Mouse (Mus musculus) E14TG2a.4 (cell line): ENCODE data around the gene Cntnap4.

ENCODE experiments used
- CTCF ChIP-seq: conservative IDR thresholded peaks from 2 replicates; pipeline ENCODE4 v1.5.1; 2014; ENCODE audit warnings: low read length
- NANOG ChIP-seq: IDR thresholded peaks from 2 replicates; pipeline ENCODE4 v1.6.1; 2014; ENCODE audit warnings: borderline replicate concordance, low read length, mixed read lengths
- POU5F1 ChIP-seq: IDR thresholded peaks from 2 replicates; pipeline ENCODE4 v1.6.1; 2014; ENCODE audit warnings: low read length, borderline replicate concordance

GRCm38 (mm10) chr8:112557376-112557775 is 12.5 kb upstream of the Cntnap4 start:
- TF ChIP-seq CTCF (no peak), POU5F1 (no peak), NANOG (no peak)
